Mouse (Mus musculus) hematopoietic stem cell, adult 5-6 weeks (primary cell): ENCODE data around the gene St3gal2. TPM values are rescaled to one million over a fixed set of nuclear protein-coding genes. Genes with fewer than 3 reads are reported as not detected.
"Not testable (repeated sequence)": the region's sequence is repeated elsewhere in the genome, so short reads cannot be mapped to it uniquely, and the experiment has no call there.

Experiments
- ATAC-seq, 2 experiments: fragments of 125-278 bp in 1 of 2; replicated peaks in 1 of 2; 2 replicates each; pipeline ENCODE4 v1.8.0; 2016 to 2017; ENCODE audit warnings: inconsistent platforms in 2 of 2, mild to moderate bottlenecking in 2 of 2, moderate number of reproducible peaks in 2 of 2, low read depth in 1 of 2, moderate TSS enrichment in 1 of 2; ENCODE audit not compliant: low FRiP score in 2 of 2, poor library complexity in 2 of 2, severe bottlenecking in 2 of 2, insufficient read depth in 1 of 2, low TSS enrichment in 1 of 2
- total RNA-seq: library from RNA; stranded (forward); fragments of 172-1452, 232-1000 nt; gene quantifications from 2 replicates; pipeline ENCODE4 v1.2.3, GENCODE M21; 2017

The St3gal2 gene
- total RNA-seq, 1 experiment from 2014 or later, result 7.1 TPM

DNA sequence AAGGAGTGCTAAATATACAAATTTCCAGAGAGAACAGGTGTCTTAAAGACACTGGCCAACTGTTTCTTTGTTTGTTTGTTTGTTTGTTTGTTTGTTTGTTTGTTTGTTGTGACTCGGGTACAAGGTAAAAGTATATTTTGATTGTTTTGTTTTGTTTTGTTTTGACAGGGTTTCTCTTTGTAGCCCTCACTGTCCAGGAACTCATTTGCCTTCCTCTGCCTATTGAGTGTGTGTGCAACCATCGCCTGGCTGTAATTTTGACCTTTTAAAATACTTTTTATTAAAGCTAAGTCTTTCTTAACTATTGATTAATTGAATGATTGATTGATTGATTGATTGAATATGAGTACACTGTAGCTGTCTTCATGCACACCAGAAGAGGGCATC lies 17.1 kb upstream of the St3gal2 start:
- no peak for ATAC-seq

DNA sequence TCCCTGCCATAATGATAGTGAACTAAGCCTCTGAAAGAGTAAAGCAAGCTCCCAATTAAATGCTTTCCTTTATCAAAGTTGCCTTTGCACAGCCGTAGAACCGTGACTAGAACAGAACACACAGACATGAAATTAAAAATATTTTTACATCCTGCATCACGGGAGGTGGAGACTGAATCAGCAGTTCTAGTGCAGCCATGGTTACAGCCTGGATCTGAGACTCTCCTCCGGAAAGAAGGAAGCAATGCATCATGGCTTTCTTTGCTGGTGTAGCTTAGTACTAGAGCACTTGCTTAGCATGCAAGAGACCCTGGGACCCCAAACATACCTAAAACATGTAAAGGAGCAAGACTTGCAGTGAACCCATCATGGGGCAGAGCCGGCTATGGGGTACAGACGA lies 14.3 kb upstream of the St3gal2 start:
- no peak for ATAC-seq

DNA sequence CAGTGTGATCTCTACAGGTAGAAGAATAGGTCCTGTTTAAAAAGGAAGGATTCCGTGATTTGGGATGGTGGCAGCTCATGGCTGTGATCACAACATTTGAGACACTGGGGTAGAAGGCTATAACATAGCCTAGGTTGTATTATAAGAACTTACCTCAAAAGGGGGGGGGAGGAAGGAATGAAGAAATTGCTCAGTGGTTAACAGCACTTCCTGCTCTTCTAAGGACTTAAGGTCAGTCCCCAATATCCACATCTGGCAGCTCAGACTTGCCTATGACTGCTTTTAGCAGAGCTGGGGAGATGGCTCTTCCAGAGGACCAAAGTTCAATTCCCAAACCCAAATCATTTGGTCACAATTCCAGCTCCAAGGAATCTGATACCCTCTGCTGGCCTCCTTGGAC lies 13.0 kb upstream of the St3gal2 start:
- ATAC-seq, result 0 out of 4 replicates have a peak, but pooled peaks of 1 of the 2 experiments have one; percentile 9

DNA sequence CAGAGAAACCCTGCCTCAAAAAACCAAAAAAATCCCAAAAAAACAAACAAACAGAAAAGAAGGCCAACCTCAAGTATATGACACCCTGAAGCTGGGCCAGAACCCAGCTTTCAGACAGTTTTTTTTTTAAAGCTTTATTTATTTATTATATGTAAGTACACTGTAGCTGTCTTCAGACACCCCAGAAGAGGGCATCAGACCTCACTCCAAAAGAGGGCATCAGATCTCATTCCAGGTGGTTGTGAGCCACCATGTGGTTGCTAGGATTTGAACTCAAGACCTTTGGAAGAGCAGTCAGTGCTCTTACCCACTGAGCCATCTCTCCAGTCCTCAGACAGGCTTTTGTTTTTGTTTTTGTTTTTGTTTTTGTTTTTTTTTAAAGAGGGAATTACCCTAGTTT lies 9.9 kb upstream of the St3gal2 start:
- ATAC-seq, result not testable (repeated sequence)

DNA sequence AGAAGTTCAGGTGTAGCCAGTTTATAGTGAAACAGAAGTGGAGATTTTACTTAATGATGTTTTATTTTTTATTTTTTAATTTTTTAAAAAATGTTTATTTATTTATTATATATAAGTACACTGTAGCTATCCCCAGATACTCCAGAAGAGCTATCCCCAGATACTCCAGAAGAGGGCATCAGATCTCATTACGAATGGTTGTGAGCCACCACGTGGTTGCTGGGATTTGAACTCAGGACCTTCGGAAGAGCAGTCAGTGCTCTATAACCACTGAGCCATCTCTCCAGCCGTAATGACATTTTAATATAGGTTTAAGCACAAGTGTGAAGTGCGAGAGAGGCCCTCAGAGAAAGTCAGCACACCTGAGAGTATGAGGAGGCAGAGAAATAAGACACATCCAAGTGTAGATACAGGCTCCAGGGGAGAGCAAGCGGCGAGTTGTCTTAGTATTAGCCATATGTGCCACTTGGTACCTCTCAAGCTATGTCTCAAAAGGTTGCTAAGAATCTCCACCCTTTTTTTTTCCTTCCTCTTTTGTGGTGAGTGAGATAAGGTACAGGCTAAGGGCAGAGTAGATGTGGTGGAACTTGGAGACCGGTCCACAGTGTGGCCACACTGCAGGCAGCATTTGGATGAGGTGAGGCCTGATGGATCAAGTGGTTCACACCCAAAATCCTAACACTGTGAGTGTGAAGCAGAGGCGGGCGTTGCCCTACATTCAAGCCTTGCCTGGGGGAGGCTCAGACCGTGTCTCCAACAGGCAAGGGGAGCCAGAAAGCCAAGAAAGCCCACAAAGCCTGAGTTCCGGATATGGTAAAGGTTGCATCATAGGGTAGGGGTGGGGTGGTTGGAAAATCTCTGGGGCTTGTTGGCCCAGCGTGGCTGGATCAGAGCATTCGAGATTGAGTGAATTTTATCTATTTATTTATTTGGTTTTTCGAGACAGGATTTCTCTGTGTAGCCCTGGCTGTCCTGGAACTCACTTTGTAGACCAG lies 7.8 kb upstream of the St3gal2 start:
- peak; percentile 99 for ATAC-seq

DNA sequence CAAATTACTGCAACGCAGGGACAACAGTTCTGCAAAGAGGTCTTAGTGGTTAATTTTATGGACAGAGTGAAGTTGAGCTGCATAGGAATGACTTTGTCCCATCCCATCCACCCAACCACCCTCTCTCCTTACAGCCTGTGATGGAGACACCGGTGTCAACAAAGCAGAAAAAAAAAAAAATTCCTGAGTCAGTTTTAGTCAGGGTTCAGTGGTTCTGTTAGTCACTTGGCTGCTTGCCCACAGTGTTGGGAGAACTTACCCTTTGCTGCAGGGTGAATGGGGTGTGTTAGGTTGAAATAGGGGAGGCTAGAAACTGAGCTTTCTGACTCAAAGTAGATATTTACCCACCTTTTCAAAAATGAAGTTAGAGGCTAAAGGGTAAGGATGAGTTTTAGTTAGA lies 2.3 kb upstream of the St3gal2 start:
- no peak for ATAC-seq

DNA sequence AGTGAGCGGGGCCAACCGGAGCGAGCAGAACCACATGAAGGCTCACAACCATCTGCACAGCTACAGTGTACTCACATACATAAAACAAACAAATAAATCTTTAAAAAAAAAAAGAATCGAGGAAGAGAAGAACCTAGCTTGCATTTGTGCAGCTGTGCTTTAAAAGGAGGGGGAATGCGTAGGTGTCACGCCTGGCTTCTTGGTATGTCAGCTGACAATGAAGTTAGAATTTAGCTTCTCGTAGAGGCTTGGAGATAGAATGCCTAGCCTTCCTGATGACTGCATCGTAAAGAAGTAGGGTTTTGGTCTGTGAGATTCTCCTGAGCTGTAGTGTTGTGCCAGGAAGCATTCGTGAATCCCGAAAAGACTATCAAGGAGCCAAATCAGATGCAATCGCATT lies 1.7 kb upstream of the St3gal2 start:
- ATAC-seq, result no peak

DNA sequence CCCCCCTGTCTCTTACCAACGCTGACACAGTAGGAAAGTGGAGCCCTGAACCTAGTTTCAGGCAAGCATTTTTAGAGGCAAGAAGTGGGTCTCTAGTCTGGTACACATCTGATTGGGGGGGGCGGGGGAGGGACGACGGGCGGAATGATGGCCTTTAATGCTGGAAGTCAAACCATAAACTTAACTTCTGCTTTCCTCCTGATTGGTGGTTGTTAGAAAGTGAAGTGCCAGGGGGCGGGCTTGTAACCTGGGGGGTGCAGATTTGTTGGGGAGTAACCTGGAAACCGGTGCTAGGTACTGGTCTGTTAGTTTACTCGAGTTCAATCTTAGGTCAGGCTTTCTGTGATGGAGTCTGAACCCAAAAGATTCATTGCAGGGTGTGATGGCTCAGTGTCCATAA lies 1.3 kb upstream of the St3gal2 start:
- ATAC-seq, result no peak

DNA sequence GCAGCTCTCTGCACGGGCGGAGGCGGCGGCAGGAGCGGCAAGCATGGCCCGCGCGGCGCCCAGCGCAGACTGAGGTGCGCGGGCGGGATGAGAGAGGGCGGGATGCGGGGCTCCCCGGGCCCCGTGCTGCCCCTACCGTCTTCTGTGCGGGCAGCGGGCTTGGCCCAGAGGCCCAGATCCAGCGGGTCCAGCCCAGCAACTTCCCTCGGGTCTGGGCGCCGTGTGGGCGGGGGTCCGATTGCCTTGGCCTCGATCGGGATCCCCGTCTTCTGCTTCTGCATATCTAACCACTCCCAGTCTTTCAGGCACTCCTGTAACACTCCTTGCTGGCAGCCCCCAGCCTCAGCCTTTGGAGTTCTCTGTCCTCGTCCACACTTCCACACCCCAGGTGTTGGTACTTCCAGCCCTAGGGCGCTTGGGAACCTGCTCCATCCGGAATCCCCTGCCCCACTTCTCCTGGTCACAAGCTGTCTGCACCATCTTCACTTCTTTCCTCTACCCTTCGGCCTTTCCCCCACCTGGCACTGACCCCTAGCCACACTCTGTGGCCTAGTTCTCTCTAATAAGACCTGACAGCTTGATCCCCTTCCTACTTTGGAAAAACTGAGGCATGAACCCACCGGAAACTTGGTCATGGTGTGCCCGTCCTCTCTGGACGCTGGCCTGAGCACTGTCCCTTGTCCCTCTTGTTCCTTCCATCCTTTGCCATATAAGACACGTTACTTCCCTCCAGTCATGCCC lies 480 bp downstream of the St3gal2 start:
- ATAC-seq, result no peak; a peak in 2 of 4 replicates

DNA sequence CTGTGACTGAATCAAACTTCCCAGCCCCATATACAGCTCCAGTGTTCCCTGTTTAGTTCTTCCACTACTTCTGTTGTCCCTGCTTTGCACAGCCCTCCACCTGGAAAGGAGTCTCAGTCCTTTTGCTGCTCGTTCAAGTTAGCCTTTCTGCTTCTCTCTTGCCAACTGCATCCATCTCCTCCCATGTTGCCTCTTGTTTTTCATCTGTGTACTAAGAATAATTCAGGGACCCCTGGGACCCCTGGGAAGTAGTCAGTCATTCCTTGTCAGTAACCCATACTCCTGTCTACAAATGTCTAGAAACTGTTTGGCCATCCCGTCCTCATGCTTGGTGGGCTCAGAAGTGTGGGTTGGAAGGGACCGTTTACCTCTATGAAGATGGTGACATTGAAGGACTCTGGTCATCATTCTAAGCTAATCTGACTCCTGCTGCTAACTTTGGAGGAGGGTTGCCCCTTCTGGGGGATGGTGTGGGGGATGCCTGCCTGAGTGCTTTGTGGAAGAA lies 1.1 kb downstream of the St3gal2 start:
- ATAC-seq, result no peak

DNA sequence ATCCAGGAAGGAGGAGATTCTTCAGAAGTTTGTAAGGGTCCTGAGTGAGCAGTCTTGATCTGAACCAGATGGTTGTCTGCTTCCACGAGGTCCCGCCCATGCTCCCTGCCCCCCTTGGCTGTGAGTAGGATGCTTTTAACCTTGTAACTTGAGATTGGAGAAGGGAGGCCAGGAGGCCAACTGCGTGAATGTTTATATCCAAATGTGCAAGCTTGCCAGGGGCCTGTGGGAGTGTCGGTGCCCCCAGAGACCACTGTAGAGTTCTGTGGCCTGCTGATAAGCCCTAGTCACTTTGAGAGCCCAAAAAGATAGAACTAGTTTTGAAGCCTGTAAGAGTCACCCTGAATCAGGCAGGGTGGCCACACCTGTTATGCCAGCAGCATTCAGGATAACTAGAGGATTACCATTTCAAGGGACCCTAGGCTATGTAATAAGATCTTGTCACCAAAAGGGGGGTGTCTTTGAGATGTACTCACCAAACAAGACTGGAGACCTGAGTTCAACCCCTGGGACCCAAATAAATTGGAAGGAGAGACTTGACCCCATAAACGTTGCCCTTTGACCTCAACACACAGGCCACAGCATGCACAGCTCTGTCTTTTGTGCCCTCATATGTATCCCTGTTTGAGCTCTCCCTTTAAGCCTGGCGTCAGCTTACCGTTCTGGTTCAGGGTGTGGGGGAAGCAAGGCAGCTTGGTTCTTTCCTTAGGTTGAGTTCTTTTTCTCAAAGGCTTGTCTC lies 1.9 kb downstream of the St3gal2 start:
- no peak for ATAC-seq

DNA sequence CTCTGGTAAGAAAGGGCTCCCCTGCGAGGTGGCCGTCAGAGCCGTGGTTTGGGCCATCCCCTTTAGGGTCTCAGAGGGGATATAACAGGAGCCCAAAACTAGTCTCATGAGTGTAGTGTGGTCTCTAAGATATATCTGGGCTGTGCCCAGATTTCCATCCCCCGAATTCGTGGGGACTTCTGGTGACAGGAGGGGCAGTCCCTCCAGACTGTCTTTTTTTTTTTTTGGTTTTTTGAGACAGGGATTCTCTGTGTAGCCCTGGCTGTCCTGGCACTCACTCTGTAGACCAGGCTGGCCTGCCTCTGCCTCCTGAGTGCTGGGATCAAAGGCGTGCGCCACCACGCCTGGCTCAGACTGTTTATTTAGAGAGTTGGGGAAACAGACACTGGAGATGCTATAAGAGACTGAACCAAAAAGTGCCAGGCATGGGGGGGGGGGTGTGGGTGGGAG lies 6.0 kb downstream of the St3gal2 start:
- ATAC-seq, result no peak

DNA sequence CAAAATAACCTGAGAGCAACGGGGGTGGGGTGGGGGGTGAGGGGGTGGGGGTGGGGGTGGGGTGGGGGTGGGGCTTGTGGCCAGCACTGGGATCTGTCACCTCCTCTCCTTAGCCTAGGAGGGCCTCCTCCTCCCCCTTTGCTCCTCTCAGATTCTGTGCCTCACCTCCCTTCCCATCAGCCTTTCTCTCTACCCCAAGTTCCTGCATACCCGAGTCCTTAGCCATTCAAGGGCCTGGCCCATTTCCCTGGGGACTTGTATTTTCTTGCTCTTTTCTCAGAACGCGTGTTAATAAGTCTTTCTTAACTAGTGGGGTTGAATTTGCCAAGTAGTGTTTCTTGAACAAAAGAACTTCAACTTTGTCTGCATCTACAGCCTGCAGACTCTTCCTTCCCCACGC lies 7.0 kb downstream of the St3gal2 start:
- ATAC-seq, result no peak

DNA sequence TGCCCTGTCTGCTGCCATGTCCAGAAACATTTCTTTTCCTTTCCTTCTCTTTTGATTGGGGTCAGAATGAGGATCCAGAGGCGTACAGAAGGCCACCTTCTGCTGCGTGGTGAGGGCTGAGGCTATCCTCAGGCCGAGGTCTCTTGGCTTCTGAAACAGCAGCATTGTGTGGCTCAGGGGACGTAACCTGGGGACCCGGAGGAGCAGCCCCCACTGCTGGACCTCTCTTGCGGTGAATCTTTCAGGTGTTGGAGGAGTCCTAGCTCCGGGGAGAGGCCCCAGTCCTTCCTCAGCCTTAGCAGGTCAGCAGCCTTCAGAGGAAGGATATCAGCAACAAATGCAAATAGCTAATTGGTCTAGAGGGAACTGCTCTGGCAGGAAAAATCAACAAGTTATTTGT lies 8.7 kb downstream of the St3gal2 start:
- ATAC-seq, result no peak

DNA sequence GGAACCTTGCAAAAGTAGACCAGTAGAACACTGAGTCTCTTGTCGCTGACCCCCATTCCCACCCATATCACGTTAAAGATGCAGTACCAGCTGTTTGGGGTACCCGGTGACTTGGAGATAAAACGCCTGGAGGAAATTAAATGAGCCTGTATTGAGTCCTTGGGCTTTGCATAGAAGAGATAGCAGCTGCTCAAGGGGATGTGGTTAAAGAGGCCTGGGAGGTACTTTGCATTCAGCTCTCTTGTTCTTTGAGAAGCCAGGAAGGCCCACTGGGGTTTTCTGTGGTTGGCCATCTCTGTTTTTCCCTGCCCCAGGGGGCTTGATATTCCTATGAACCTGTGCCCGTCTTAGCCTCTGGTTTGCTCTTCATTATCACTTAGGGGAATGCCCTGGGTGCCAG lies 9.3 kb downstream of the St3gal2 start:
- peak; percentile 71 to 86 for ATAC-seq

DNA sequence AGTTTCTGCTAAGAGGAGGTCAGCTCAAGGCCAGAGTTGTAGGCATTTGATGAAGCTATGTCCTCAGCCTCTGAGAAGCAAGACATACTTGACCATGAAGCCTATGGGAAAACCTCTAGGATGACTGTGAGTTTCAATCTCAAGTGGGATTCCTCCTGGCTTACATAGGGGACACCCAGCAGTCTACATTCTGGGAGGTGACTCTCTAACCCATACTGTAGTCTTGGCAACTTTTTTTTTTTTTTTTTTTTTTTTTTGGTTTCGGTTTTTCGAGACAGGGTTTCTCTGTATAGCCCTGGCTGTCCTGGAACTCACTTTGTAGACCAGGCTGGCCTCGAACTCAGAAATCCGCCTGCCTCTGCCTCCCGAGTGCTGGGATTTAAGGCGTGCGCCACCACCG lies 9.9 kb downstream of the St3gal2 start:
- not testable (repeated sequence) for ATAC-seq

DNA sequence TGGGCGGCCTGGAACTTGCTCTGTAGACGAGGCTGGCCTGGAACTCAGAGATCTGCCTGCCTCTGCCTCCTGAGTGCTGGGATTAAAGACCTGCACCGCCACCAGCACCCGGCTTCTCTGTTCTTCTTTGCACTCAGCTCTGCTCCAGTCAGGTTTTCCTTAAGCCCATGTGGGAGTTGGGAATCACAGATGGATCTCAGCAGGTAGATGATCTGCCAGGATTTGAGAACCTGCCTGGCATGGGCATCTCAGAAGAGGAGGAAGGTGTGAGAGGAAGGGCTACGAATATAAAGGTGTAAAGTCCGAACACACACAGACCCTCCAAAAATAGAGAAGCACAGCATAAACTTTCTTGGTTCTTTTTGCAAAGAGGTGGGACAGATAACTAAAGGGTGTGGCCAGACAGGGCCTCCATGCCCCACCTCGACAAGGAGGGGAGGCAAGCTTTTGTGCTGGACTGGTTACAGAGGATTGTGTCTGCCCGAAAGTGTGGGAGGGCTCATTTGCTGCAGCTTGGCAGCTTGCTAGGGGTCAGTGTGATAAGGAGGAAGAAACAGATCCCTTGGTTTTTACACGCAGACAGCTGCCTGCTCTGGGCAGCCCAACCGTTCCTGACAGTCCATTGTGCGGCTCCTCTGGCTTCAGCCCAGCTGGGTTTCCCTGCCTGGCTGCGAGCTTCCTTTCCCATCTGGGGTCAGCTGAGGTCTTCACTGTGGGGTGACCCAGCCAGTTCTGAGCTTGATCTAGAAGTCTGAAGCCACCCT lies 11.6 kb downstream of the St3gal2 start:
- peak; percentile 31 to 53 for ATAC-seq
